Mouse (Mus musculus) liver, embryonic 14.5 days (tissue): ENCODE measurements around the gene Hoxa6. TPM values are rescaled to one million over a fixed set of nuclear protein-coding genes. Genes with fewer than 3 reads are reported as not detected.
A peak's percentile ranks its signal among the peaks of the same experiment; 100 is the strongest.

ENCODE experiments used
- ATAC-seq: fragments of 200-750 bp; cut with Nextera tagmentation; 2 replicates; pipeline ENCODE4 v1.8.0; 2017; ENCODE audit warnings: moderate number of reproducible peaks, mild to moderate bottlenecking, moderate library complexity; ENCODE audit not compliant: insufficient read depth
- DNase-seq, 3 experiments: peaks; one replicate each; pipeline ENCODE4 v3.0.0-alpha.2; 2012 to 2013; ENCODE audit warnings: low read depth in 3 of 3, low spot score in 3 of 3
- H3K27ac ChIP-seq: fragments of 300-500 bp; sonication (generic); 2 replicates; pipeline ENCODE4 v1.5.1; 2014; ENCODE audit warnings: moderate library complexity, mild to moderate bottlenecking, control low read depth, inconsistent platforms
- H3K27me3 ChIP-seq: fragments of 300-500 bp; sonication (generic); 2 replicates; pipeline ENCODE4 v1.6.1; 2014; ENCODE audit warnings: mild to moderate bottlenecking, low read length, moderate library complexity; ENCODE audit not compliant: control insufficient read depth, insufficient read depth
- H3K36me3 ChIP-seq: fragments of 300-500 bp; sonication (generic); replicated peaks from 2 replicates; pipeline ENCODE4 v1.6.1; 2014; ENCODE audit warnings: low read depth; ENCODE audit not compliant: control insufficient read depth, insufficient read depth
- H3K4me1 ChIP-seq, 2 experiments: fragments of 200-500 bp in 1 of 2; fragments of 300-500 bp in 1 of 2; sonication (generic) in 1 of 2; replicated peaks; 2 replicates each; pipeline ENCODE4 v1.6.1; 2012 to 2014; ENCODE audit warnings: antibody characterized with exemption in 1 of 2, inconsistent platforms in 1 of 2, low read length in 1 of 2; ENCODE audit not compliant: control insufficient read depth in 2 of 2, insufficient read depth in 2 of 2
- H3K4me2 ChIP-seq: fragments of 300-500 bp; sonication (generic); 2 replicates; pipeline ENCODE4 v1.6.1; 2014; ENCODE audit warnings: low read depth, mild to moderate bottlenecking, control low read depth, moderate library complexity
- H3K4me3 ChIP-seq, 2 experiments: fragments of 200-500 bp in 1 of 2; fragments of 300-500 bp in 1 of 2; sonication (generic) in 1 of 2; 2 replicates each; pipeline ENCODE4 v1.5.1; 2012 to 2014; ENCODE audit warnings: low read depth in 2 of 2, low read length in 2 of 2, mild to moderate bottlenecking in 2 of 2, control low read depth in 1 of 2, inconsistent platforms in 1 of 2, moderate library complexity in 1 of 2; ENCODE audit not compliant: insufficient read depth in 1 of 2
- H3K9ac ChIP-seq: fragments of 300-500 bp; sonication (generic); replicated peaks from 2 replicates; pipeline ENCODE4 v1.6.1; 2014; ENCODE audit warnings: mild to moderate bottlenecking, control low read depth, moderate library complexity
- H3K9me3 ChIP-seq: fragments of 300-500 bp; sonication (generic); 2 replicates; pipeline ENCODE4 v1.6.1; 2016; ENCODE audit warnings: low read length, mixed read lengths; ENCODE audit not compliant: control insufficient read depth
- CTCF ChIP-seq: IDR thresholded peaks from 2 replicates; pipeline ENCODE4 v1.5.1; 2016; ENCODE audit warnings: antibody characterized with exemption, low read depth, control low read depth
- EP300 ChIP-seq: IDR thresholded peaks from 2 replicates; pipeline ENCODE4 v1.6.1; 2016; ENCODE audit warnings: antibody characterized with exemption, low read depth
- WGBS: fragments of 180-500 bp; shearing (Covaris S2); extraction: QIAGEN DNeasy Blood & Tissue Kit; methylation state at CpG from one replicate; pipeline ENCODE4 v1.1.7; 2014; ENCODE audit not compliant: insufficient replicate concordance; 5-methylcytosine and 5-hydroxymethylcytosine counted together
- polyA plus RNA-seq, 2 experiments: library from polyadenylated mRNA; depleted of rRNA in 1 of 2; stranded (reverse) in 1 of 2; unstranded in 1 of 2; fragments of >200 nt; fragmentation: Nextera tagmentation in 1 of 2; extraction: Ambion mirVana in 1 of 2; gene quantifications; 2 replicates each; pipeline versions ENCODE4 v1.2.1 to v1.2.3; 2012 to 2014

The Hoxa6 gene
- polyA plus RNA-seq, 2 experiments: not detected

DNA sequence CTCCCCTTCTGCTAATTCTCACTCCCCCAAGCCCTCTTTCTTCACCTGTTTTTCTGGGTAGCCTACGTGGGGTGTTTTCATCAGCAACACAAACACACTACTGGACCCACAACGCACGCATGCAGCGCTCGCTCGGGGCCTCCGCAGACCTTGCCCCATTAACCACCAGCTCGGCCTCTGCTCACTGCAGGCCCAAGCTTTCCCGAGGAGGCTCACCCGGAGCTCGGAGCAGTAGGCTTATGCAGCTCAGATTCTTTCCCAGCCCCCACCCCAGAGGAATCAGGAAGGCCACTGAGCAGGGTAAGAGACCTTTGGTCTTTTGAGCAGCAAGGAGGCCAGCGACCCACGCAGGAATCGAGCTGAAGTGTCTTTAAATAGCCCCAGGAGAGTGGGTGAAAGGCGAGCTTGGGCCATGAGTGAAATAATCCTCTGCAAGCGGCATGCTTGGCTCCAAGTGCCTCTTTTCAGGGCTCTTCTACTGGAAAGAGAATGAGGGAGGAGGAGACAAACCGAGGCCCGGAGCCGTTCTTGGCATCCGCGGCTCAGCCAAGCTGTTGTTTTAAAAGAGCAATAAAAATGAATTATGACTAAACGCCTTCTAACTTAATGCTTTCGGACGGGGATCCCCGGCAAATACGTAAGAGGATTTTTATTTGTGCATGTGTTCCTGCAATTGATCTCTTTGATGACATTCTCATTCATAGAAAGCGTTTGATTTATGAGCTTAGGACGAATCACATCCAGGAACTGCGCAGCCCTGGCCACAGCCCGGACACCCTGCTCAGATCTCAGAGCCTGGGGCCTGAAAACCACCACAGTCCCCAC is 47.8 kb downstream of the Hoxa6 start:
- H3K4me3 ChIP-seq: 0 out of 4 replicates have a peak overlapping the region, but pooled peaks of 1 of the 2 experiments have one; percentile 7
- no peaks in the 10 kb centered on the region for H3K36me3 ChIP-seq
- no peak for TF ChIP-seq CTCF
- no peak for TF ChIP-seq EP300
- DNase-seq (no peak), ATAC-seq (no peak)
- no peaks in the 10 kb centered on the region; a peak in 1 of 4 replicates for H3K4me1 ChIP-seq
- H3K27ac ChIP-seq: no peak overlapping the region
- no peak overlapping the region for H3K9ac ChIP-seq
- H3K4me2 ChIP-seq: peak overlapping the region; percentile 13; the same call in 1 of the 2 replicates
- 13% methylated on average over 30 of the region's 30 CpGs for WGBS
- no peaks in the 10 kb centered on the region for H3K9me3 ChIP-seq
- peaks cover 98% of the 10 kb centered on the region for H3K27me3 ChIP-seq

DNA sequence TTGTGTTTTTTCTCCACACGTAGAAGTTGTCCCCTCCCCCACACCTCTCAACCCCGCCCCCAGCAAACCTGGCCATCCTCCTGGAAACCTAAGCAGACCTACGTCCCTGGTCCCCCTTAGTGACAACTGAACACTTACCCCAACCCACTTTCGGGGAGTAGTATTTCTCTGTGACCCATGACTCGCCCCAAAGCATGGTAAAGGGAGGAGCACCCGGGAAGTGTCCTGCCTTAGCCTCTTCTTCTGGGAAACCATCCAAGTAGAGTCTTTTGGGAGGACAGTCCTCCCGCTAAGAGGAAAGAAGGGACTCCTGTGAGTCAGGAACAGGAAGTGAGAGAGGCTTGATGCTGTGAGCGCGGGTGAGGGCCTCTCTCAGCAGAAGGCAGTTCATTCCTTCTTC is 48.5 kb downstream of the Hoxa6 start:
- Histone ChIP-seq H3K4me3 (0 out of 4 replicates have a peak overlapping the region, but pooled peaks of 1 of the 2 experiments have one; percentile 21), H3K9me3 (no peaks in the 10 kb centered on the region), H3K36me3 (no peaks in the 10 kb centered on the region), H3K9ac (no peak overlapping the region), H3K27ac (no peak overlapping the region), H3K4me2 (no peak overlapping the region), H3K27me3 (peaks cover 98% of the 10 kb centered on the region), H3K4me1 (no peaks in the 10 kb centered on the region; a peak in 1 of 4 replicates)
- no peak for TF ChIP-seq EP300
- TF ChIP-seq CTCF: no peak
- DNase-seq (no peak), ATAC-seq (no peak)
- 8% methylated on average over 9 of the region's 9 CpGs for WGBS

GRCm38 (mm10) chr6:52159164-52159761 is 49.3 kb downstream of the Hoxa6 start:
- no peak for DNase-seq
- H3K9me3 ChIP-seq: no peaks in the 10 kb centered on the region
- WGBS: 17% methylated on average over 12 of the region's 12 CpGs
- no peaks in the 10 kb centered on the region; a peak in 1 of 4 replicates for H3K4me1 ChIP-seq
- peaks cover 98% of the 10 kb centered on the region for H3K27me3 ChIP-seq
- TF ChIP-seq EP300 (no peak), CTCF (no peak)
- H3K27ac ChIP-seq: no peak overlapping the region
- peak overlapping the region; percentile 32 to 57; a peak in 3 of 4 replicates for H3K4me3 ChIP-seq
- H3K9ac ChIP-seq: no peak overlapping the region
- H3K36me3 ChIP-seq: no peaks in the 10 kb centered on the region
- peak overlapping the region; percentile 67 for H3K4me2 ChIP-seq
- ATAC-seq: no peak

DNA sequence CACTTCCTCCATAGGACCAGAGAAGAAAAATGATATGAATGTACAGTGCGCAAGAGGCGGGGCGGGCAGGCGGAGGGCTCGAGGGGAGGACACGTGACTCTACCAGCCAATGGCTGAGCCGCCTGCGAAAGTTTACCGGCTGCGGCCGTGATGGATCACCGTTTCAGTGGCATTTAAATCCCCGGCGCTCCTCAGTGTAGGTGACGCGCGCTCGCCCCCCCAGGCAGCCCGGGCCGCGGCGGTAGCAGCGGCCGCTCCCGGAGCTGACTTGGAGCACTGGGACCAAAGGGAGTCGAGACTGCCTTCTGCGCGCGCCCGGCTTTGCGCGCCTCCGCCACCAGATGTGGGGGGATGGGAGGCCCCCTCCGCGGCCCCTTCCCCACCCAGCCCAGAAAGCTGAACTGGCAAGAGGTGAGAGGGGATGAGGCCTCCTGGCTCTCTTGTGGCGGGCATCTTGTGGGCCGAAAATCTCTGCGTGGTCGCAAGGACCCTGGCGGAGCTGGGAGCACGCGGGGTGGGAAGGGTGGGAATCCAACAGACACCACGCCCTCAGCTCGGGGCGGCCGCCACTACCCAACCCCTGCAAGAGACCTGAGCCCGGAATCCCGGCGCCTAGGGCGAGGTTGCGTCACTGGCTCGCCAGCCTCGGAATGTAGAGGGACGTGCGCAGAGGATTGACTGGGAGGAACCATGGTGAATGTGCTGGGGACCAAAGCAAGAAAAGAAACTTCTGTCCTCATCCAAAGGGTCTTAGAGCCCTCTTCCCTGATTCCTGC is 50.1 kb downstream of the Hoxa6 start, which contains the start of gene Hoxa1:
Hoxa1 (minus strand) TSS at position 42 of the 776 bp plus-strand sequence.
- peak; percentile 47; the same call in 1 of the 2 replicates for ATAC-seq
- H3K36me3 ChIP-seq: no peaks in the 10 kb centered on the region
- 1% methylated on average over 55 of the region's 55 CpGs for WGBS
- TF ChIP-seq CTCF: no peak
- no peak for TF ChIP-seq EP300
- no peaks in the 10 kb centered on the region; a peak in 1 of 4 replicates for H3K4me1 ChIP-seq
- DNase-seq: peak in 1 of 3 experiments; percentile 19
- peaks cover 98% of the 10 kb centered on the region for H3K27me3 ChIP-seq
- H3K4me2 ChIP-seq: peak within 1 kb of the TSS; percentile 67
- H3K9ac ChIP-seq: no peak within 1 kb of the TSS
- no peaks in the 10 kb centered on the region for H3K9me3 ChIP-seq
- H3K4me3 ChIP-seq: peak within 1 kb of the TSS; percentile 53 to 57
- no peak within 1 kb of the TSS for H3K27ac ChIP-seq
